Mouse (Mus musculus): Measurements from ENCODE around the gene Spem1. TPM values are rescaled to one million over a fixed set of nuclear protein-coding genes. Genes with fewer than 3 reads are reported as not detected.

Spem1 gene
- polyA plus RNA-seq, 1 experiment from 2014 or later, result not detected

GRCm38 (mm10) chr11:69800392-69801197, 21.4 kb downstream of the Spem1 start:
- peak; percentile 26 for DNase-seq (ENCODE audit: low spot score)

DNA sequence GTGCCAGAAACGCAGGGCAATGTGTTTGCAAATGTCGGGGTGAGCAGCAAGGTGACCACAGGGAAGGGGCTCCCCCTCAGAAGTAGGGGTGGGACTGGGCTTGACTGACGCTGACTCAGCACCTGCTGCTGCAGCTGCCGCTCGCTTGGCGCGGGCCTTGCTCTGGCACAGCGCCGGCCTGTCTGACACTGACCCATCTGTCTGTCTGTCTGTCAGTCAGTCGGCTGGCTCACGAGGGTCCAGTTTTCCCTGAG, 21.9 kb downstream of the Spem1 start:
- DNase-seq (ENCODE audit: low spot score), result no peak

DNA sequence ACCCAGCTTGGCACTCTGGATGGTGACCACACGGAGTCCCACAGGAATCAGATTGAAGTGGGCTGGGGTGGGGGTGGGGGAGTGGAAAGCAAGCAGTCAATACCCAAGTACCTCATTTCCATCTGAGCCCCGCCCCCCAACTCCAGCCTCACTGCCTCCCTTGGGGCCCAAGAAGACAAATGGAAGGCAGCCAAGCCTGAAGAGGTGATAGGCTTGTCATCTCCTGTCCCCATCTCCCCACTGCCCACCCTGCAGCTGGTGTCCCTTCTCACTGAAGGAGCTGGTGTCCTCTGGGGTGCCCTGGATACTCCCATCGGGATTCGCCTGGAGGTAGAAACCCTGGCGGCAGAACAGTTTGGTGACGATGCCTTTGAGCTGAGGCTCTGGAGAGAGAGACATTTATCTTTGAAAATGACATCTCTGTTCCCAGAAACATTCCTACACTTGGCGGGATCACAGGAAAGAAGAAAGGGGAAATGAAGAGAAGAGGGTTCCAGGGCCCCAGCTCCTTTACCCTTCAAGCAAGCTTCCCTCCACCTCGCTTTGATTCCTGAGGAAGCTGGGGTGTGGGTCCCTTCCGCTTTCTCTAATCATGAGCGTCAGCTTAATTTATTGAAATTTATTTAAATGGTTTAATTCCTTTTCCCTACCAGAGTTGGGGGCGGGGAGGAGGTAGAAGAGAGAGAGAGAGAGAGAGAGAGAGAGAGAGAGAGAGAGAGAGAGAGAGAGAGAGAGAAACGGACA, 22.4 kb downstream of the Spem1 start:
- DNase-seq (ENCODE audit: low spot score), result no peak

DNA sequence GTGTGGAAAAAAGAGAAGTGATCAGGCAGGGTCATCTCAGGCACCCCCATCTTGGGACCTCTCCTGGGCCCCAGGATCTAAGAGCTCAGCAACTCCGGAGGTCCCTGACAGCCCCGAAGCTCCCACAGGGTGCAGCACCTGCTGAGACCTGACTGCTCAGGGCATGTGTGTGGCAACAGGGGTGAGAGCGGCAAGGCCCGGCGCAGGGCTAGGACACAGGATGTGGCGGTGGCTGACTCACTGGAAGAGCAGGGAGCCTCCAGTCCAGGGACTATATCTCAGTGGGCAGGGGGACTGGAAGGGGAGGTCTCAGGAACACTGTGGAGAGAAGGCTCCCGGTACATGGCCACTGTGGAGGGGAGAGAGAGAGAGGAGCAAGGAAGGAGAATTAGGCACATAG, 24.1 kb downstream of the Spem1 start:
- no peak for DNase-seq (ENCODE audit: low spot score)

GRCm38 (mm10) chr11:69795983-69796435, 26.0 kb downstream of the Spem1 start:
- DNase-seq (ENCODE audit: low spot score), result no peak

DNA sequence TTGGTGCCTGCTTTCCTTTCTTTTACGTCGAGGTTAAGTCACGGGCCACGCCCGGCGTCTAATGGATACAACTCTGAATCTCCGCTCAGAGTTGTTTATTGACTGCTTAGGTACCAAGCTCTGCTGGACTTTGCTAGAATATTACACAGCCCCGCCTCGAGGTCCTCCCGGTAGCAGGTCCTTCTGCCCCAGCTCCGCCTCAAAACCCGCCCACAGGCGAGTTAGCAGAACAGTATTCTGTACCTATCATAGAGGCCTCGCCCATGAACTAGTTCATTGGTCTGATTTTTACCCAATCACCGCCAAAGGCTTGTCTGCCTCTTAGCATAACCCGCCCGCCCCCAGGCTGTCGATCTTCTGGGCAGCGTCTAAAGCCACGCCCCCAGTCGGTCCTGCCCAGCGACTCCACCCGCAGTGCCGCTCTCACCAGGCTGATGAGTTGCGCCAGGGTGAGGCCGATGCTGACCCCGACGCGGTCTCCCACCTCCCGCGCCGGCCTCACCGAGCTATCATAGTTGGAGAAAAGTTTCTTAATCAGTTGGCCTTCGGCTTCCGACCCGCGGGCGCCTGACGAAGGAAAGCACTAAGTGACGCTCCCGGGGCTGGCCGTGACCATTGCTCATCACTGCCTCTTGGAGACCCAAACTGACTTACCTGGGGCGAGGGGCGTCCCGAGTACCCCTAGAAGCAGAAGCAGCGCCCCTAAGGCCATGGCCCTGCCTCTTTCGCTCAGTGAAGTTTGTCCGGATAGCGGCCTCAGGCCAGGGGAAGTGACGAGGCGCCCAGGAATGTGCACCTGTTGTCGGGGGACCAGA, 26.6 kb downstream of the Spem1 start, which contains the start of gene Chrnb1:
Gene Chrnb1 (minus strand): TSS at position 776 of the 815 bp plus-strand sequence.
- DNase-seq (ENCODE audit: low spot score), result peak; percentile 93

DNA sequence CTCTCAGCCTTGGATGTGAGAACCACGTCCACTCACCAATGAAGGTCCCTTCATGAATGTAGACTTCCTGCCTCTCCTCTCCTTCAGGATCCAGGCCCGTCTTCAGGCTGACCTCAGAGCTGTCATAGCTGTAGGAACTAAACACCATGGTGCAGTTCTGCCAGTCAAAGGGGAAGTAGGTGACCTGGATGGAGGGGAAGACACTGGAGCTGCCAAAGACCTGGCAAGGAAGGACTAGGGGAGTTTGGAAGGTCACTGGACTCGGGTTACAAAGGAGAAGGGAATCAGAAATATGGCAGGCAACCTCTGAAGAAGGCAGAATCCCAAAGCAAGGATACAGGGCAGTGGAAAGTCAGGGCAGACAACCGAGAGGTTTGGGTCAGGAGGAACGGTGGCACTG, 28.6 kb downstream of the Spem1 start:
- DNase-seq (ENCODE audit: low spot score), result no peak

- DNase-seq (ENCODE audit: low spot score), result no peak
These were observed 30.6 kb downstream of the Spem1 start for GRCm38 (mm10) chr11:69791420-69791819.

GRCm38 (mm10) chr11:69789431-69789830, 32.5 kb downstream of the Spem1 start:
- DNase-seq (ENCODE audit: low spot score), result no peak

- DNase-seq (ENCODE audit: low spot score), result no peak
These were observed 34.7 kb downstream of the Spem1 start for GRCm38 (mm10) chr11:69787306-69787705.

GRCm38 (mm10) chr11:69784793-69785272, 37.1 kb downstream of the Spem1 start:
- DNase-seq (ENCODE audit: low spot score), result no peak

DNA sequence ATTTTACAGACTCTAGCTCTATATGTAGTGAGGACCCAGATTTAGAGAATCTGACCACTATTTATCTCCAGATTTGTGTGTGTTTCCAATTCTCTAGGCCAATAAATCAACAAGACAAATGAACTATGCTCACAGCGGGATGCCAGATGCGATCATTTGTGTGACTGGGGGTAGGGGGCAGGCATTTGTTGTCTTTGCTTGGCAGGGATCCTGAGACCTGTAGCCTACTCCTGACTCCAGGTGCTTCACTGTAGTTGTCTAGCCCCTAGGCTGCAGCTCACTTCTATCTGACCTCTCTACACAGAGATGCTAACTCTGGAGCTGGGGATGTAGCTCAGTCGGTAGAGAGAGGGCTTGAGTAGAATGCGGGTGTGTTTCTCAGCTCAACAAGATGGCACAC, 40.2 kb downstream of the Spem1 start:
- DNase-seq (ENCODE audit: low spot score), result no peak

DNA sequence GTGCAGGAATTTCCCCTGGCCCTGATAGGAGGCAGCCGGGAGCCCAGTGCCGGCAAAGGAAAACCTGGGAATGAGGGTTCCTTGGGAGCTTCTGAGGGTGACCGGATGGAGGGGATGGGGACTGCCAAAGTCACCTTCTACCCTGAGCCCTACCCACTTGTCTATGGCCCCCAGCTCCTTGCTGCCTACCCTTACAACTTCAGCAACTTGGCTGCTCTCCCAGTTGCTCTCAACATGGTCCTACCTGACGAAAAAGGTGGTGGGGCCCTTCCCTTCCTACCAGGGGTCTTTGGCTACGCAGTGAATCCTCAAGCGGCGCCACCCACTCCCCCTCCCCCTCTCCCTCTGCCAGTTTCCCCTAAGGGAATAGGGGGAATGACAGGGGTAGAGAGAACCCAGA, 43.0 kb downstream of the Spem1 start:
- DNase-seq (ENCODE audit: low spot score), result no peak

- no peak for DNase-seq (ENCODE audit: low spot score)
These were observed 43.6 kb downstream of the Spem1 start for GRCm38 (mm10) chr11:69778258-69778982.

- no peak for DNase-seq (ENCODE audit: low spot score)
These were observed 44.3 kb downstream of the Spem1 start for GRCm38 (mm10) chr11:69777504-69778257.

GRCm38 (mm10) chr11:69776488-69776887, 45.5 kb downstream of the Spem1 start:
- no peak for DNase-seq (ENCODE audit: low spot score)

GRCm38 (mm10) chr11:69775716-69776115, 46.3 kb downstream of the Spem1 start:
- no peak for DNase-seq (ENCODE audit: low spot score)

GRCm38 (mm10) chr11:69774961-69775360, 47.0 kb downstream of the Spem1 start:
- DNase-seq (ENCODE audit: low spot score), result no peak
